Mouse (Mus musculus): ENCODE results near the gene Prop1.

Prop1 gene

GRCm38 (mm10) chr11:50953665-50954064, at the start of gene Prop1:
TSS of gene Prop1 (minus strand) at chr11:50953765.
- DNase-seq (ENCODE audit: low read depth, low spot score), result no peak

GRCm38 (mm10) chr11:51003296-51003695, 49.7 kb upstream of the Prop1 start, which contains the start of gene Olfr51:
TSS of gene Olfr51 (plus strand) at chr11:51003596.
- DNase-seq (ENCODE audit: low read depth, low spot score), result no peak

GRCm38 (mm10) chr11:50981667-50982066, 28.1 kb upstream of the Prop1 start, which contains the start of gene Olfr1377:
TSS of gene Olfr1377 (plus strand) at chr11:50981967.
- no peak for DNase-seq (ENCODE audit: low read depth, low spot score)

- no peak for DNase-seq (ENCODE audit: low read depth, low spot score)
Measured at GRCm38 (mm10) chr11:50977216-50977615, 23.7 kb upstream of the Prop1 start.

GRCm38 (mm10) chr11:50966230-50966629, 12.7 kb upstream of the Prop1 start, which contains the start of gene Olfr1378:
TSS of gene Olfr1378 (plus strand) at chr11:50966530.
- DNase-seq (ENCODE audit: low read depth, low spot score), result no peak

GRCm38 (mm10) chr11:50964886-50965285, 11.3 kb upstream of the Prop1 start:
- no peak for DNase-seq (ENCODE audit: low read depth, low spot score)

GRCm38 (mm10) chr11:50952290-50952689, 1.3 kb downstream of the Prop1 start:
- DNase-seq (ENCODE audit: low read depth, low spot score), result no peak

- DNase-seq (ENCODE audit: low read depth, low spot score), result no peak
Measured at GRCm38 (mm10) chr11:50943506-50943905, 10.1 kb downstream of the Prop1 start, which contains the start of gene 4933414I15Rik. TSS of gene 4933414I15Rik (minus strand) at chr11:50943765.

GRCm38 (mm10) chr11:50942386-50942785, 11.2 kb downstream of the Prop1 start:
- DNase-seq (ENCODE audit: low read depth, low spot score), result no peak

- peak; percentile 74 for DNase-seq (ENCODE audit: low read depth, low spot score)
Measured at GRCm38 (mm10) chr11:50939621-50940366, 13.8 kb downstream of the Prop1 start.

- no peak for DNase-seq (ENCODE audit: low read depth, low spot score)
Measured at GRCm38 (mm10) chr11:50938435-50938834, 15.1 kb downstream of the Prop1 start.

- no peak for DNase-seq (ENCODE audit: low read depth, low spot score)
Measured at GRCm38 (mm10) chr11:50932040-50932439, 21.5 kb downstream of the Prop1 start.

- DNase-seq (ENCODE audit: low read depth, low spot score), result peak; percentile 83
Measured at GRCm38 (mm10) chr11:50931451-50931866, 22.1 kb downstream of the Prop1 start, which contains the start of gene Zfp354b. TSS of gene Zfp354b (minus strand) at chr11:50931633.

- no peak for DNase-seq (ENCODE audit: low read depth, low spot score)
Measured at GRCm38 (mm10) chr11:50931021-50931420, 22.5 kb downstream of the Prop1 start.

GRCm38 (mm10) chr11:50930469-50931014, 23.0 kb downstream of the Prop1 start:
- no peak for DNase-seq (ENCODE audit: low read depth, low spot score)

- peak; percentile 94 for DNase-seq (ENCODE audit: low read depth, low spot score)
Measured at GRCm38 (mm10) chr11:50915671-50916320, 37.8 kb downstream of the Prop1 start, which contains the start of gene Zfp2. TSS of gene Zfp2 (minus strand) at chr11:50916165.

GRCm38 (mm10) chr11:50914461-50914860, 39.1 kb downstream of the Prop1 start:
- no peak for DNase-seq (ENCODE audit: low read depth, low spot score)

GRCm38 (mm10) chr11:50913301-50913700, 40.3 kb downstream of the Prop1 start:
- no peak for DNase-seq (ENCODE audit: low read depth, low spot score)

GRCm38 (mm10) chr11:50908136-50908535, 45.4 kb downstream of the Prop1 start:
- DNase-seq (ENCODE audit: low read depth, low spot score), result no peak
